Mouse (Mus musculus): Measurements from ENCODE around the gene Pm20d1.
"Not testable (repeated sequence)": the region's sequence is repeated elsewhere in the genome, so short reads cannot be mapped to it uniquely, and the experiment has no call there.

Gene Pm20d1

DNA sequence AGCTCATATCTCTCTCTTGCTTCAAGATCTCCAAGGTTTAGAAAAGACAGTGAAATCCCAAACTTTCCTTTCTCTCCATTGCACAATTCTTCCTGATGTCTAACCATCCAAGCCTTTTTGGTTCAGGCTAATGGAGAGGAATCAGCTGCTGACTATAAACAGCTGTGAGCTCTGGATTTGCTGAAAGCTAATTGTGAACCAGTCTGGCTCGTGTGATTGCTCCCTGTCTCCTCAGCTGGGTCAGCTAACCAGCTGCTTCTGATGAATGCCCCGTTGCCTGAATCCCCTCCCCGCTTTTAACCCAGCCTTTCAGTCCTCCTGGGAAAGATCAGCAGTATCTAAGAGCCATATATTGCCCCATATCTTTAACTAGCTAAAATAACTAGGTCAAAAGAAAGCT lies 2.6 kb upstream of the Pm20d1 start:
- peak; percentile 17 for DNase-seq (ENCODE audit: low read depth)

DNA sequence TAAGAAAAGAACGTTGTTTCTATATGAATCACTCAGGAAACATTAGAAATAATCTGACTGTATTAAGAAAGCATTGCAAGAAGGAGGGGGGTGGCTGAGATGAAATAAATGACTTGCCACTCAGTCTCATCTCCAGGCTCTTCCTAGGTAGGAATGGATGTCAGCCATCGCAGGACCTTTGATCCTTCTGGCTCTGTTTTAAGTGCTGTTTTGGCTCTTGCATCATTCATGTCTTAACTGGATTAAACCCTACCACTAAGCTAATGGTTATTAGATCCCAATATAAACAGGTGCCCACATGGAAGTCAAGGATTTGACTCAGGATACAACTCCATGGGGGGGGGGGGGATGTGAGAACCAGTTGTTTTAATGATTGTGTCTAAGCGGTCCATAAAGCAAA lies 2.0 kb upstream of the Pm20d1 start:
- no peak for DNase-seq (ENCODE audit: low read depth)

- no peak for DNase-seq (ENCODE audit: low read depth)
Observed at GRCm38 (mm10) chr1:131800001-131800400, 2.8 kb downstream of the Pm20d1 start.

- no peak for DNase-seq (ENCODE audit: low read depth)
Observed at GRCm38 (mm10) chr1:131801071-131801470, 3.9 kb downstream of the Pm20d1 start.

DNA sequence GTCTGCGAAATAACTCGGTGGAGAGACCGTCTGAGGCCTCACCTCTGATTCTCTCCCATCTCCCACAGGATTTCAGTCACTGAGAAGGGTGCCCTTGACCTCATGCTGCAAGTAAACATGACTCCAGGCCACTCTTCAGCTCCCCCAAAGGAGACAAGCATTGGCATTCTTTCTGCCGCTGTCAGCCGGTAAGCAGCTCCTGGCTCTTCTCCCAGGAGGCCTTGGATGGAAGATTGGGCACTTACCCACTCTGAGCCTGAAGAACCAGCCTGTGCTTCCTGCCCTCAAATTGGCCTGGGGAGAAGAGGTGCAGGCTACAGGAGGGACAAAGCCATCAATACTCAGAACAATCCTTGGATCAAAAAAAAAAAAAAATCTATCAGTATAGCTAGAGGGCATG lies 5.5 kb downstream of the Pm20d1 start:
- no peak for DNase-seq (ENCODE audit: low read depth)

DNA sequence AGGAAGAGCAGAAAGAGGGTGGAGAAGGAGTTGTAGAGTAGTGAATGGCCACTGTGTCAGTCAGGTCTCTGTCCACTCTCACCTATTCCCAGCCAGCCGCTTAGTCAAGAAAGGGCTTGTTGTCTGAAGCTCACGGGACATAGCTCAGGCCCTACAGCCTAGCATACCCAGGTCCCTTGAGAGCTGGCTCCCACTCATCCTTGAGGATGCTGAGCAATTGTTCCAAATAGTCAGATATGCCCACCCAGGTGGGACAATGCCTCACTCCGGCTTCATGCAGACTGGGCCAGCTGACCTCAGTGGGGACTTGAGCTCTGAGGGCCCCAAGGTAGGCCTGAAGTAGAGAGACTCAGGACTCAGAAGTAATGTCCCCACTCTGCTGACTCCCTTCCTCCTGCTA lies 7.0 kb downstream of the Pm20d1 start:
- no peak for DNase-seq (ENCODE audit: low read depth)

DNA sequence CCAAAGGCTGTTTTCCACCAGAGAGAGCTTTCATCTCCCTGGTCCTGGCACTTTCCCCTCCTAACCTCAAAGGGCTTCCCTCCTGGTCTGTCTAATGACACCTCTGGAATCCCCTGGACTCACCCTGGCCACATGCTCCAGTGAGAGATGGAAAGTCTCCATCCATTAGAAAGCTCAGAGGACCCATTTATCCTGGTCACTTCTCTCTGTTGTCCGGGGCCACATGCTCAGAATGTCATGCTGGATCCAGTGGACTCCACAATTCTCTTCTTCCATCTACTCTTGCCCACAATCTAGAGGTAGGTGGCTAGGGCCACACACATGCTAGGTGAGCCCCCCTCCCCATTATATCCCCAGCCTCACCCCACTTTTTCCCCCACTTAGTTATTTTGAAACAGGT lies 11.8 kb downstream of the Pm20d1 start:
- DNase-seq (ENCODE audit: low read depth): no peak

DNA sequence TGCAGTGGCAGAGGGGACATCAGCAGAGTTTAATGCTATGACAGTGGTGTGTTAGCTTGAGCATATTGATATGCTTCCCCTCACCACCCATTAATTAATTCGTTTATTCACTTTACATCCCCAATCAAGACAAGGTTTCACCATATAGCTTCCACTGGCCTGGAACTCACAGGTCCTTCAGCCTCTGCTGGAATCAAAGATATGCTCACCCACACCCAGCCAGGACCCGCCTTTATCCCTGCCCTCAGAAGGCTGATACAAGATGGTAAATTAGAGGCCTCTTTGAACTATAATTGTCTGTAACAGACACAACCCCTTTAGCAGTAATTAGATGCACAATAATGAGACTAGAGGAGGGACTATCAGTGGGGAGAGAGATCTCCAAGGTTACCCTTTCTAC lies 12.5 kb downstream of the Pm20d1 start:
- no peak for DNase-seq (ENCODE audit: low read depth)

GRCm38 (mm10) chr1:131811393-131811792 lies 14.2 kb downstream of the Pm20d1 start:
- DNase-seq (ENCODE audit: low read depth): peak; percentile 45

GRCm38 (mm10) chr1:131812006-131812405 lies 14.8 kb downstream of the Pm20d1 start:
- no peak for DNase-seq (ENCODE audit: low read depth)

DNA sequence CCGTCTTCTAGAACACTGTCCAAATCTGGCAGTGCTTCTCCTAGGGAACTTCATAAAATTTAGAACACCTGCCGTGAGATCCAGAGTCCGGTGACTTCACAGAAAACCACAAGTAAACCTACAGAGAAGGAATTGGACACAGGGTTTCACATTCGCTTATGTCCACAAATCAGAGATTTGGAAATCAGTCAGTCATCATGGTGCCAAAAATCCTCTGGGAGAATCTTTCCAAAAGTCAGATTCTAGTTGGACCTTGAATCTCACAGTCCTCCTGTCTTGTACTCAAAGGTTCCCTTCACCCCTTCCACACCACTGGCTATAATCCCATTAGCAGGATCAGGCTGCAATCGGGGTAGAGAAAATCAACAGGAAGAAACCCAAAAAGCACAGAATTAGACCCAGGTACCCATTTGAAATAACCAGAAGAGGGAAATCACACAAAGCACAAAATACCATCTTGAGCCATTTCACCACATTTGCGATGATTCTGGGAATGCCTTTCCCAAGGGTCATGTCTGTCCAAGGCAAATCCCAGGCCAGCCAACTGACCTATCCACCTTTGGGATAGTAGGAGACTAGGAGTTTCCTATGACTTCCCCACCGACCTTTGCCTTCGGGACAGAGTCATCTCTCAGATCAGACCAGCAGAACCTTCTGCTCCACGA lies 15.6 kb downstream of the Pm20d1 start:
- DNase-seq (ENCODE audit: low read depth): no peak

DNA sequence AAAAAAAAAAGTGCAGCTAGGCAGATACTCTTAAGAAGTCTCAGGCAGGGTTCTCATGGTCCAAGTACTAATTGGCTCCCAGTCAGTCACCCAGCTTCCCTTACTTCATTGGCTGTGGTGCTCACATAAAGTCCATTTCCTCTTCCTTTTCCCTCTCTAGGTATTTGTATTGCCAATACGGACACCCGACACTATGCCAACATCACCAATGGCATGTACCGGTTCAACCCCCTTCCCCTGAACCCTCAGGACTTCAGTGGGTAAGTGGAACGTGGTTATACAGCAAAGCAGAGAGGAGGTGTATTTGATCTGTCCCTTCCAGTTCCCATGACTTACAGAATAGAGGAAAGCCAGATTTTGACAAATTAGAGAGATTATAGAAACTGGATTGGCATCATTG lies 16.6 kb downstream of the Pm20d1 start:
- DNase-seq (ENCODE audit: low read depth): no peak

GRCm38 (mm10) chr1:131814191-131814590 lies 17.0 kb downstream of the Pm20d1 start:
- DNase-seq (ENCODE audit: low read depth): no peak

DNA sequence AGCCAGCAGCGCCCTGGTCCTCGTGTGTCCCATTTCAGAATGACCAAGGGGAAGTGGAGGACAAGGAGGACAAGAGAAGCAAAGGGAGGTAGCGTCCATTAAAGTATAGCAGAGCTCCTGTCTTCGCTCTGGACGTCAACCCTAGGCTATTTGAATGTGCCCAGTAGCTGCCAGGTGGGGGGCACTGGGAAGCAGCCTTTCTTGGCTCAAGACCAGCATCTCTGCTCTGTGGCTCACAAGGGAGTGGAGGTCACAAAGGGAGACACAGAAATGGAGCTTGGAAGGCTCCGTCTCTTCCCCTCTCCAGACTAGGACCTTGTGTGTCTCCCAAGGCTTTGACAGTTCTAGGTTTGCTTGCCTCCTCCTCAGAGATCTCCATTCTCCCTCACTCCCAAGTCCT lies 19.7 kb downstream of the Pm20d1 start:
- no peak for DNase-seq (ENCODE audit: low read depth)

DNA sequence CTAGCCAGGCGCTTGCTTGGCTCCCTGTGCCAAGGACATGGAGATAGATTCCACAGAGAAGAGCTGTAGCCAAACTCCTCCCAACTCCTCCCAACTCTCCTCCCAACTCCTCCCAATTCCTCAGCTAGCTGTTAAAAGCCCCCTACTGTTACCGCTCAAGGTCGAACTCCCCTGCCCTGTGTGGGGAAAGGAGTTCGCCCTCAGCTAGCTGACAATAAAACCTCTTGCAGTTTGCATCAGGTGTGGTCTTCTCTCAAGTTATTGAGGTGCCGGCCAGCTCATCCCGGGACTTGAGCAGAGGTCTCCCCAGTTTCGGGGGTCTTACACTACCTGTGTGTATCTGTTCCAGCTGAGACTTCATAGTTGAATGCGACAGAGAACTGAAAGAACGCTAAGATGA lies 23.2 kb downstream of the Pm20d1 start:
- not testable (repeated sequence) for DNase-seq (ENCODE audit: low read depth)

DNA sequence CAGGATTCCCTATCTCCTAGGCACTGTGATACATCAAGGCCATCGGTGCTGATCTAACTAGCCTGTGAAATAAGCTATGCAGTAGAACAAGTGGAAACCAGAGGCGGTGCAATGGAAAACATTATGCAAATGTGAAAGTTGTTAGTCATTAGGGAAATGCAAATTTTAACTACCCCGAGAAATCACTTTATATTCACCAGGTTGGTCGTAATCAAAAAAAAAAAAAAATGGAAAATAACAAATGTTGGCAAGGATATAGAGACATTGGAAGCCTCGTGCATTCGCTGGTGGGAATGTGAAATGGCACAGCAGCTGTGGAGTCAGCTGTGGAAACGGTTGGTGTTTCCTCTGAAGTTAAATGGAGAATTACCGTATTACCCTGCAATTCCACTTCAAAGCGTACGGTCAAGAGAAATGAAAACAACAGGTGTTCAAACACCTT lies 23.7 kb downstream of the Pm20d1 start:
- no peak for DNase-seq (ENCODE audit: low read depth)

DNA sequence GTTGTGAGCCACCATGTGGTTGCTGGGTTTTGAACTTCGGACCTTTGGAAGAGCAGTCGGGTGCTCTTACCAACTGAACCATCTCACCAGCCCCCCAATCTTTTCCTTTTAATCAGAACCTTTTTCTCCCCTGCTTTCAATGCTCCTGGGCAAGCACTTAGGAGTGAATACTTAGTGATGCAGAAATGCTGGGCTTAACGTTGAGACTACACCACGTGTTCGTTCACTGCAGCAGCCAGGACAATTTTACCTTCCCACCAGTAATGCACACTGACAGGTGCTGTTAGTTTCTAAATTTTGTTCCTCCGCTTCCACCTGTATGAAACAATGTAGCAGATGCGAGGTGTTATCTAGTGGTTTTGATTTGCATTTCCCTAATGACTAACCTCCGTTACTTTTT lies 25.1 kb downstream of the Pm20d1 start:
- DNase-seq (ENCODE audit: low read depth): no peak

GRCm38 (mm10) chr1:131822856-131823492 lies 25.8 kb downstream of the Pm20d1 start:
- DNase-seq (ENCODE audit: low read depth): no peak

DNA sequence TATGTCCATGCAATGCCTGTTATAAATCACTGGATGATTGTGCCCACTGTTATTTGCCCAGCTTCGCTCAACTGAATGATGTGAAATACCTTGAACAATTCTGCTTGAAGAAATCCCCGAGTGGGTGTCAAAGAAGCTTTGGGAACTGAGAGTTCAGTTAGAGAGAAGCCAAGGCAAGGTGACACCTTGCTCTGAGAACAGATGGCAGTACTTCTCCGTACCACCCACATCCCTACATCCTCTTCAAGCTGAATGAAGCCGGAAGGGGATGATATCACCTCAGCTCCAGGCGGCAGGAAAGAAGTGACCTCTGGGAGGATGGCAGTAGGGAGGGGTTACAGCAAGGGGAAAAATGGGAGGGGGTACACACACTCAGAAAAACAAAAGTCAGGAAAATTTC lies 26.4 kb downstream of the Pm20d1 start:
- DNase-seq (ENCODE audit: low read depth): no peak

- DNase-seq (ENCODE audit: low read depth): no peak
Observed at GRCm38 (mm10) chr1:131824528-131825181, 27.5 kb downstream of the Pm20d1 start.

DNA sequence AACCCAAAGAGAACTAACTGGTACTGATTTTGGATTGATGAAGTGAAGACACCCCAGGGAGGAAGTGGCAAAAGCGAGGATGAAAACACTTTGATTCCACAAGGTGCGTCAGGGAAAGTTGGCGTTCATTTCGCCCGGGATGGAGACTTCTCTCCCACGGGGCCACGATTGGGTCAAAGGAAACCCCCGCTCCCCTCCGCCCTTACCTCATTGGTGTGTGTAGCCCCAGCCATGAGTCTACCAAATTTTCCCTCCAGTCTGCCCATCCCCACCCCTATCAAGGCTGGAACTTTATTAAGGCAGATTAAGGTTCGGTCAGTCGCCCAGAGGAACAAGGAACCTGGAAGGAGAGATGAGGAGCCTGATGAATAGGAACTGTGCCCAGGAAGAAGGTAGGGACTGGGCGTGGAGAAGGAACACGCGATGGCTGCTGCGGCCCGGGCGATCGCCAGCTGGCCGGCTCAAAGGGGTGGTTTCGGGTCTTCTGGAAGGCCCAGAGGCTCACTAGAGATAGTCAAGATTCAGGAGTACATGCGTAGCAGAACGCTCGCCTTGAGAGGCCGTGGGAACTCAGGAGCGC lies 30.1 kb downstream of the Pm20d1 start, which contains the start of gene Slc41a1:
Gene Slc41a1 (plus strand): TSS at position 287 of the 580 bp plus-strand sequence.
- DNase-seq (ENCODE audit: low read depth): no peak

GRCm38 (mm10) chr1:131827787-131828258 lies 30.6 kb downstream of the Pm20d1 start:
- peak; percentile 97 for DNase-seq (ENCODE audit: low read depth)
